Mouse (Mus musculus) embryonic fibroblast, embryonic 13.5 days (primary cell): Measurements from ENCODE around the gene Cog4. TPM values are rescaled to one million over a fixed set of nuclear protein-coding genes. Genes with fewer than 3 reads are reported as not detected.
A peak's percentile ranks its signal among the peaks of the same experiment; 100 is the strongest.
"Not testable (repeated sequence)": the region's sequence is repeated elsewhere in the genome, so short reads cannot be mapped to it uniquely, and the experiment has no call there.

ENCODE experiments used
- H3K27ac ChIP-seq: 2 replicates; pipeline ENCODE4 v1.5.1; 2012; ENCODE audit warnings: low read length, control low read depth, inconsistent platforms; ENCODE audit not compliant: insufficient read depth
- H3K4me1 ChIP-seq: 2 replicates; pipeline ENCODE4 v1.6.1; 2011; ENCODE audit warnings: low read length; ENCODE audit not compliant: control insufficient read depth, insufficient read depth
- H3K4me3 ChIP-seq: 2 replicates; pipeline ENCODE4 v1.5.1; 2011; ENCODE audit warnings: mild to moderate bottlenecking, control low read depth, low read length; ENCODE audit not compliant: insufficient read depth
- CTCF ChIP-seq: IDR thresholded peaks from 2 replicates; pipeline ENCODE4 v1.5.1; 2011; ENCODE audit warnings: mild to moderate bottlenecking, control low read depth, low read length, moderate library complexity, borderline replicate concordance; ENCODE audit not compliant: insufficient read depth
- POLR2A ChIP-seq: IDR thresholded peaks from 2 replicates; pipeline ENCODE4 v1.6.1; 2011; ENCODE audit warnings: low read depth, mild to moderate bottlenecking, control low read depth, low read length, moderate library complexity
- polyA plus RNA-seq: library from polyadenylated mRNA; stranded (reverse); fragments of >200 nt; gene quantifications from 2 replicates; pipeline ENCODE4 v1.2.4, GENCODE M21; 2011; ENCODE audit warnings: low read depth; ENCODE audit not compliant: missing spikeins, insufficient read length

Cog4 gene
- polyA plus RNA-seq, 1 experiment = 49.1 TPM

DNA sequence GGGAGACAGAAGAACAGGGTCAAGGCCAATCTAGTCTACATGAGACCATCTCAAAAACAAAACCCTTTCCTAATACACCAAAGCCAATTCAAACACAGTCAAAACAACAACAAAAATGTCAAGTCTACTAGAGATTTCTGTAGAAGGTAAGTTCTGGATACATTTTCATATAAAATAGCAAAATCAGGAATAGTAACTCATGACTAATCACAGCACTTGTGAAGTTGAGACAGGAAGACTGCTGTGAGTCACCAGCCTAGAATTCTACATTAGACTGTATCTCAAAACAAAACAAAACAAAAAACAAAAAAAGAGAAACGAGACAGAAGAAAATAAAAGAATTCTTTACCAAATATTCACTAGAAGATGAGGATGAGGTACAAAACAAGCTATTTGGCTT is 21.5 kb upstream of the Cog4 start:
- peak overlapping the region; percentile 85 for H3K27ac ChIP-seq
- peaks cover 17% of the 10 kb centered on the region for H3K4me1 ChIP-seq
- H3K4me3 ChIP-seq = no peak overlapping the region
- TF ChIP-seq CTCF = no peak
- TF ChIP-seq POLR2A = no peak

- Histone ChIP-seq H3K27ac (peak overlapping the region; percentile 80), H3K4me1 (peaks cover 25% of the 10 kb centered on the region), H3K4me3 (no peak overlapping the region)
- no peak for TF ChIP-seq CTCF
- TF ChIP-seq POLR2A = no peak
These were observed 17.9 kb upstream of the Cog4 start for GRCm38 (mm10) chr8:110828511-110828910.

DNA sequence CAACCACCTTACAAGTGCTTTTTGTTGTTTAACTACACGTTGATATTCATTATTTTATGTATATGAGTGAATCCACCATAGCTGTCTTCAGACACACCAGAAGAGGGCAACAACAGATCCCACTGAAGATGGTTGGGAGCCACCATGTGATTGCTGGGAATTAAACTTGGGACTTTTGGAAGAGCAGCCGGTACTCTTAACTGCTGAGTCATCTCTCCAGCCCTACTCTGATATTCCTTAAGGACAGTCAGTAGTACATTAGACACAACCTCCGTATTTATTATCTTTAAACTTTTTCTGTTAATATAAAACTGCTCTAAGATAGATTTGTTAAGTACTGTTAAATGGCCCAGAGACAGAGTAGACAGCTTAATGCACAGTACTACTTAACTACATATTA is 14.4 kb upstream of the Cog4 start:
- Histone ChIP-seq H3K4me3 (no peak overlapping the region), H3K27ac (peak overlapping the region; percentile 45), H3K4me1 (peaks cover 20% of the 10 kb centered on the region)
- TF ChIP-seq POLR2A (no peak), CTCF (no peak)

DNA sequence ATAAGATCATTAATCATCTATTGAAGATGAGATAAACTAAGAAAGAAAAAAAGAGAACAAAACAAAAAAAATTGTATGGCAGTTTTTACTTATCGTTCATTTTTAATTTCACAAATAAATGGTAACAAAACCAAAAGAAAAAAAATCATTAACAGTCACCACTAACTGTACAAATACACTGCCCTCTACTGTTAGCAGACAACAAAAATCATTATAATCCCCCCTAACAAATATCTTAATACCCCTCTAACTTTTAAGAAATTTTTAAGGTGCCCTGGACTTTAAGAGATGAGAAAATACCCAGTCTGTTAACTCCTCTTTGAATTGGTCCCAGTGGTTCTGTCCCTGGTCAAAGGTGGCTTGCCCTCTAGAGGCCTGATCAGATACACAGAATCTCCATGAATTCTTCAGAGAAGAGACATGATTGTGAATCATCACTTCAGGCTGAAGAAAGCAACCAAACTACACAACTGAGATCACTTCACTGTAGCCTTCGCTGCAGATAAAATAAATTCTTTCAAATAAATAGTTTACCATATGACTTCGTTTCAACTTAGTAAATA is 4.3 kb upstream of the Cog4 start:
- TF ChIP-seq CTCF (no peak), POLR2A (no peak)
- Histone ChIP-seq H3K4me3 (no peak overlapping the region), H3K4me1 (peaks cover 10% of the 10 kb centered on the region; the same call in 1 of the 2 replicates)

DNA sequence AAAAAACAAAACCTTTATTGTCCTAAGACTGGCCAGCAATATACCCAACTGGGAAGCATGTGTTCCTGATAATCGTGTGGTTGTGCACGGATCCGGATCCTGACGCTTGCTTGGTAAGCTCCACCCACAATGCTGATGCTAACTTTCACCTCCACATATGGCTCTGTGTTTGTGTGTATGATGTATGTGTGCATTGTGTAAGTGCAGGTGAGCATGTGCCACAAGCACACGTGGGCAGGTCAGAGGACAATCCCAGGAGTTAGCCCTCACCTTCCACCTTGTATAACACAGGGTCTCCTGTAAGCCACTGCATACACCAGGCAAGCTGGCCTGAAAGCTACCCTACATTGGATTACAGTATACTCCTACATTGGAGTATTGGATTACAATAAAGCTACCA is 3.2 kb upstream of the Cog4 start:
- H3K27ac ChIP-seq = no peak overlapping the region
- peaks cover 12% of the 10 kb centered on the region for H3K4me1 ChIP-seq
- TF ChIP-seq CTCF (no peak), POLR2A (no peak)
- no peak overlapping the region for H3K4me3 ChIP-seq

More for the DNA sequence above, 4.3 kb upstream of the Cog4 start:
- H3K27ac ChIP-seq = no peak overlapping the region

DNA sequence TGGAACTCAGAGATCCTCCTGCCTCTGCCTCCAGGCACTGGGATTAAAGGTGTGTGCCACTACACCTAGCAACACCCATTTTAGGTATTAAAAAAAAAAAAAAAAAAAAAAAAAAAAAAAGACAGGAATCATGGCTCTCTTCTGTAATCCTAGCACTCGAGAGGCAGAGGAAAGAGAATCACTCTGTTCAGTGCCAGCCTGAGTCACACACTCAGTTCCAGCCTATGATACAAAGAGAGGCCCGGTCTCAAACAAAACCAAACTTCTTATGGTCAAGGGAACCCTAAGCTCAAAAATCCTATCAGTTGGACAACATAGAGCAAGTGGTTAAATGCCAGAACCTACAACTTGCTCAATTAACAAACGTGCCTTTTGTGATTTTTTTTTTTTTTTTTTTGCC is 1.5 kb upstream of the Cog4 start:
- TF ChIP-seq CTCF (no peak), POLR2A (no peak)
- no peak overlapping the region for H3K27ac ChIP-seq
- peaks cover 12% of the 10 kb centered on the region for H3K4me1 ChIP-seq
- H3K4me3 ChIP-seq = peak overlapping the region; percentile 48

- Histone ChIP-seq H3K4me3 (peak overlapping the region; percentile 99), H3K27ac (peak overlapping the region; percentile 45), H3K4me1 (peaks cover 12% of the 10 kb centered on the region)
- no peak for TF ChIP-seq CTCF
- TF ChIP-seq POLR2A = no peak
These were observed 487 bp upstream of the Cog4 start for GRCm38 (mm10) chr8:110845821-110846404.

GRCm38 (mm10) chr8:110847171-110847549 is 760 bp downstream of the Cog4 start:
- TF ChIP-seq POLR2A = no peak
- TF ChIP-seq CTCF = no peak
- Histone ChIP-seq H3K27ac (peak overlapping the region; percentile 23), H3K4me1 (peaks cover 7% of the 10 kb centered on the region), H3K4me3 (peak overlapping the region; percentile 75)

DNA sequence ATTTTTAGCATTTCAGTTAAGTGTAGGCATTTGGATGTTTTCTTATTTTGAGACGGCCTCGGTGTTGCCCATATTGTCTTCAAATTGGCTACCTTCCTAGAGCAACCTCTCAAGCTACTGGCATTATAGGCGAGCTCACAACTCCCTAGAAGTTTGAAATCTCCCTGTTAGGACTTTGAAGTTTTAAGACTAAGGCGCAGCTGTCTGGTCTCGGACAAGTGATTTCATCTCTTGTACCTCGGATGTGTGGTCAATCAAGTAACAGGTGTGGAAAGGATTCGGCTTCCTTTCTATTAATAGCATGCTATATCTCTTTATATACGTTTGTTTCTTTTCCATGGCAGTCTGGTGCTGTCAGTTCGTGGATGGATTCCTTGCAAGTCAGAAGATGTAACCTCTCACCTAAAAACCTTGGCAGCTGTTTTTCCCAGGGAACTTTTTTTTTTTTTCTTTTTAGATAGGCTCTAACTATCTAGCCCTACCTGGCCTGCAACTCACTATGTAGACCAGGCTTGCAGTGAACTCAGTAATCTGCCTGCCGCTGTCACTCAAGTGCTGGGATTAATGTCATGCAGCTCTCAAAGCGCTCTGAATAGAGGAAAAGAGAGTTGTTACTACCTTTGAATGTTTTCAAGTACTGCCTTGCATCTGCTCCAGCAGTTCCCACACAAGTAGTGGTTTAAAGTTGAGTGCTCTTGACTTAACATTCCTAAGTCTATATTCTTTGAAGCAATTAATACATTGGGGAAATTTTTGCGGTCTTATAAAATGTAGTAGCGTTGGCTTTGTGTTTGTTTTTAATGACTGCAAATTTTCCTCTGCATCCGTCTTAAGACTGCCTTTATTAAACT is 1.5 kb downstream of the Cog4 start:
- Histone ChIP-seq H3K4me3 (peak overlapping the region; percentile 75), H3K27ac (no peak overlapping the region), H3K4me1 (peaks cover 5% of the 10 kb centered on the region)
- TF ChIP-seq POLR2A (no peak), CTCF (no peak)

DNA sequence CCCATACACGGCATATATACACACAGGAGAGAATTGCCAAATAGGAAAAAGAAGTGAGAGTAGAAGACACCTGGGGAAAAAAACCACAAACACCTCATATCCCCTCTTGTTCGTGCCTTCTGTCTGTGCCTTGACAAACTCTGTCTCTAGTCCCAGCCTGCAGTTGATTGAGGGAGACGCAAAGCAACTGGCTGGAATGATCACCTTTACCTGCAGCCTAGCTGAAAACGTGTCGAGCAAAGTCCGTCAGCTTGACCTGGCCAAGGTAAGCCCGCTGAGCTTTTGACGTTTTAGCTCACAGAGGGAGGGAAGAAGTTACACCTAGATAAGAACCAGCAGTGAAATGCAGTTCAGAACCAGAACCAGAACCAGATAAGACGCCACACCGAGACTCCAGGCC is 4.8 kb downstream of the Cog4 start:
- no peak overlapping the region for H3K27ac ChIP-seq
- H3K4me3 ChIP-seq = no peak overlapping the region
- H3K4me1 ChIP-seq = peaks cover 2% of the 10 kb centered on the region
- no peak for TF ChIP-seq POLR2A

DNA sequence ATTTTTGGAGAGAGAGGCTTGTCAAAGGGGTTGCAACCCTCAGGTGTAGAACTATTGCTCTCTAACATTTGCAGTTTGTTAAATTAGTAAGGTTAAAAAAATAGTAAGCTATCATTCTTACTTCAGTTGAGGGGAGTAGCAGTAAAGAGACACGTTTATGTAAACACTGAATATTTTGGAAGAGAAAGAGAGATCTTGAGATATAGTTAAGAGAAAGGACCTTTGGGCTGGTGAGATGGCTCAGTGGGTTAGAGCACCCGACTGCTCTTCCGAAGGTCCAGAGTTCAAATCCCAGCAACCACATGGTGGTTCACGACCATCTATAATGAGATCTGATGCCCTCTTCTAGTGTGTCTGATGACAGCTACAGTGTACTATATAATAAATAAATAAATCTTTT is 9.7 kb downstream of the Cog4 start:
- not testable (repeated sequence) for H3K4me3 ChIP-seq, H3K4me1 ChIP-seq

More for the DNA sequence above, 9.7 kb downstream of the Cog4 start:
- H3K27ac ChIP-seq = not testable (repeated sequence)
